Mouse (Mus musculus) erythroid progenitor cell, adult 5-6 weeks (primary cell): Measurements from ENCODE around the gene Hnrnpu. TPM values are rescaled to one million over a fixed set of nuclear protein-coding genes. Genes with fewer than 3 reads are reported as not detected.

Experiments
- total RNA-seq, 2 experiments: library from RNA; stranded (forward) in 1 of 2; stranded (reverse) in 1 of 2; fragments of 150-400 nt in 1 of 2; fragments of 186-747, 209-891 nt in 1 of 2; gene quantifications; 2 replicates each; pipeline versions ENCODE4 v1.2.3 to v1.2.4; 2015 to 2017; ENCODE audit warnings: low replicate concordance in 2 of 2

Hnrnpu gene
- total RNA-seq, 2 experiments from 2014 or later, result 415 to 473 TPM

Other genes with a start within 250 kb of the Hnrnpu start
- gene Desi2, start 150.4 kb downstream of the Hnrnpu start, total RNA-seq (2015; ENCODE audit: low replicate concordance), result 2.5 and 6.8 TPM in 2 replicates
- 1.1 and 1.9 TPM in 2 replicates for gene Desi2, start 150.4 kb downstream of the Hnrnpu start, total RNA-seq (2017; ENCODE audit: low replicate concordance)
- gene Cox20, start 18.7 kb downstream of the Hnrnpu start, total RNA-seq (2015; ENCODE audit: low replicate concordance), result 148 and 178 TPM in 2 replicates
- 230 and 253 TPM in 2 replicates for gene Cox20, start 18.7 kb downstream of the Hnrnpu start, total RNA-seq (2017; ENCODE audit: low replicate concordance)
- 9.7 TPM in 1 of 2 replicates, not detected in the other for gene Efcab2, start 68.3 kb upstream of the Hnrnpu start, total RNA-seq (2015; ENCODE audit: low replicate concordance)
- 2.3 and 3.0 TPM in 2 replicates for gene Efcab2, start 68.3 kb upstream of the Hnrnpu start, total RNA-seq (2017; ENCODE audit: low replicate concordance)
- gene Kif26b, start 191.3 kb upstream of the Hnrnpu start, total RNA-seq (2015; ENCODE audit: low replicate concordance), result not detected in 2 replicates
- 0.77 TPM in 1 of 2 replicates, not detected in the other for gene Kif26b, start 191.3 kb upstream of the Hnrnpu start, total RNA-seq (2017; ENCODE audit: low replicate concordance)